Mouse (Mus musculus) kidney, postnatal 14 days (tissue): ENCODE measurements around the gene Glod5.

Experiments
- DNase-seq: peaks from one replicate; pipeline ENCODE4 v3.0.0; 2022; ENCODE audit warnings: mixed read lengths

The Glod5 gene

GRCm38 (mm10) chrX:7967596-7968201 is 50.6 kb downstream of the Glod5 start:
- DNase-seq: no peak

GRCm38 (mm10) chrX:7966161-7966560 is 52.1 kb downstream of the Glod5 start:
- no peak for DNase-seq

GRCm38 (mm10) chrX:7963829-7964626 is 54.3 kb downstream of the Glod5 start:
- no peak for DNase-seq

- DNase-seq: no peak
These were observed 59.4 kb downstream of the Glod5 start for GRCm38 (mm10) chrX:7958868-7959267.
